Mouse (Mus musculus): Measurements from ENCODE around the gene Col6a4. TPM values are rescaled to one million over a fixed set of nuclear protein-coding genes. Genes with fewer than 3 reads are reported as not detected.

The Col6a4 gene
- 0.39 TPM for polyA plus RNA-seq (2014; fragmentation: Illumina TruSeq; extraction: RNeasy Lipid Tissue Mini Kit (QIAGEN cat#74804); ENCODE audit: insufficient read depth, low read depth, low replicate concordance)

DNA sequence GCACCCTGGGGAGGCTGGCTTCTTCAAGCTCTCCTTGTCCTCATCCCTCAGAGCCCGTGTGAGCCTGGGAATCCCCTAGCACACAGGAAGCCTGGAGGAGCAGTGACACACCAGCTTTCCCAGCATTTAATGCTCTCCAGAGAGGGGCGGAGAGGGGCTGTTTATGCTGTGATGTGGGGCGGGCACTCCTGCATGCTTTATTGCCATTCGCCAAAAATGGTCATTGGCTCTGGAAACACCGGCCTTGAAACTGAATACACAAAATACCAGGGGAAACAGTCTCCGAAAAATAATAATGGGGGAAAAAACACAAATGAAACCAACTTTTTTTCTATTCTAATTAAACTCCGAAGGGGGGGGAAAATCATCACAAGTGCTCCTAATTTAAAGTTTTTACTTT is at the start of gene Col6a4:
Col6a4 (minus strand) TSS at position 101 of the 400 bp plus-strand sequence.

DNA sequence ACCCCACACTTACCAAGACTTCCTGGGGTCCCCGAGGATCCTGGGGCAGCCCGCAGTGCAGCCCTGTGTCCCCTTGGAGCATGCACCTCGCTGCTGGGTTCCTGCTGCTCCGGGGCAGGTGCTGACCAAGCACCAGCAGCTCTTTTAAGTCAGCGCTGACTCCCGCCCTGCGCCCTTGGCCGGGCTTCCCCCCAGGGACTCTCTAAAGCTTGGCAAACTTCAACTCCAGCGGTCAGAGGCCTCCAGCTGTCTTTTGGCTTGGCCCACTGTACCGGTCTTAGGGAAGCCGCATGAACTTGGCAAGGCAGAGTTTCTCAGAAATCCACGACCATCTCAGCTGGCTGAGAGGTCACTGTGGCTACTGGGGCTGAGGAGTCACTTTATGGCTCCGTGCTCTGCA is 136.1 kb downstream of the Col6a4 start, which contains the start of gene Col6a5:
Col6a5 (minus strand) TSS at position 111 of the 400 bp plus-strand sequence.

Other genes with a start within 250 kb of the Col6a4 start
- 0.33 TPM for gene Col6a5, start 136.1 kb downstream of the Col6a4 start, polyA plus RNA-seq (2014; fragmentation: Illumina TruSeq; extraction: RNeasy Lipid Tissue Mini Kit (QIAGEN cat#74804); ENCODE audit: insufficient read depth, low read depth, low replicate concordance)
- gene Glyctk, start 61.4 kb upstream of the Col6a4 start, polyA plus RNA-seq (2014; fragmentation: Illumina TruSeq; extraction: RNeasy Lipid Tissue Mini Kit (QIAGEN cat#74804); ENCODE audit: insufficient read depth, low read depth, low replicate concordance) = 1.2 TPM
- 27.9 TPM for gene Wdr82, start 74.1 kb upstream of the Col6a4 start, polyA plus RNA-seq (2014; fragmentation: Illumina TruSeq; extraction: RNeasy Lipid Tissue Mini Kit (QIAGEN cat#74804); ENCODE audit: insufficient read depth, low read depth, low replicate concordance)
- gene Ppm1m, start 103.0 kb upstream of the Col6a4 start, polyA plus RNA-seq (2014; fragmentation: Illumina TruSeq; extraction: RNeasy Lipid Tissue Mini Kit (QIAGEN cat#74804); ENCODE audit: insufficient read depth, low read depth, low replicate concordance) = 33.4 TPM
- 44.7 TPM for gene Twf2, start 106.3 kb upstream of the Col6a4 start, polyA plus RNA-seq (2014; fragmentation: Illumina TruSeq; extraction: RNeasy Lipid Tissue Mini Kit (QIAGEN cat#74804); ENCODE audit: insufficient read depth, low read depth, low replicate concordance)
- gene Tlr9, start 125.8 kb upstream of the Col6a4 start, polyA plus RNA-seq (2014; fragmentation: Illumina TruSeq; extraction: RNeasy Lipid Tissue Mini Kit (QIAGEN cat#74804); ENCODE audit: insufficient read depth, low read depth, low replicate concordance) = 0.81 TPM
- 268 TPM for gene Alas1, start 151.9 kb upstream of the Col6a4 start, polyA plus RNA-seq (2014; fragmentation: Illumina TruSeq; extraction: RNeasy Lipid Tissue Mini Kit (QIAGEN cat#74804); ENCODE audit: insufficient read depth, low read depth, low replicate concordance)
- gene Poc1a, start 184.3 kb upstream of the Col6a4 start, polyA plus RNA-seq (2014; fragmentation: Illumina TruSeq; extraction: RNeasy Lipid Tissue Mini Kit (QIAGEN cat#74804); ENCODE audit: insufficient read depth, low read depth, low replicate concordance) = 6.4 TPM